Mouse (Mus musculus) liver, embryonic 14.5 days (tissue): ENCODE data around the gene Nop9.

Experiments used
- CTCF ChIP-seq: IDR thresholded peaks from 2 replicates; pipeline ENCODE4 v1.5.1; 2016; ENCODE audit warnings: antibody characterized with exemption, low read depth, control low read depth
- EP300 ChIP-seq: IDR thresholded peaks from 2 replicates; pipeline ENCODE4 v1.6.1; 2016; ENCODE audit warnings: antibody characterized with exemption, low read depth

GRCm38 (mm10) chr14:55745180-55745860, at the start of gene Nop9, which contains the start of gene Dhrs1:
- no peak for TF ChIP-seq CTCF
- no peak for TF ChIP-seq EP300
